Mouse (Mus musculus) forebrain, embryonic 10.5 days (tissue): ENCODE measurements around the gene Cd84. TPM values are rescaled to one million over a fixed set of nuclear protein-coding genes. Genes with fewer than 3 reads are reported as not detected.

Source experiments
- DNase-seq: peaks from one replicate; pipeline ENCODE4 v3.0.0-alpha.2; 2017; ENCODE audit warnings: low spot score; ENCODE audit errors: extremely low spot score
- H3K27ac ChIP-seq: fragments of 300-500 bp; sonication (generic); 2 replicates; pipeline ENCODE4 v1.5.1; 2016; ENCODE audit warnings: mild to moderate bottlenecking
- H3K27me3 ChIP-seq: fragments of 300-500 bp; sonication (generic); 2 replicates; pipeline ENCODE4 v1.6.1; 2016; ENCODE audit warnings: mild to moderate bottlenecking; ENCODE audit not compliant: poor library complexity, severe bottlenecking
- H3K36me3 ChIP-seq: fragments of 300-500 bp; sonication (generic); replicated peaks from 2 replicates; pipeline ENCODE4 v1.6.1; 2016; ENCODE audit warnings: mild to moderate bottlenecking, moderate library complexity
- H3K4me1 ChIP-seq: fragments of 300-500 bp; sonication (generic); 2 replicates; pipeline ENCODE4 v1.6.1; 2016
- H3K4me3 ChIP-seq: fragments of 300-500 bp; sonication (generic); 2 replicates; pipeline ENCODE4 v1.5.1; 2016; ENCODE audit warnings: mild to moderate bottlenecking, moderate library complexity
- H3K9me3 ChIP-seq: fragments of 300-500 bp; sonication (generic); 2 replicates; pipeline ENCODE4 v1.6.1; 2016; ENCODE audit warnings: mild to moderate bottlenecking, moderate library complexity
- WGBS: fragments of 180-500 bp; shearing (Covaris S2); methylation state at CpG from one replicate; pipeline ENCODE4 v1.1.7; 2016; 5-methylcytosine and 5-hydroxymethylcytosine counted together
- polyA plus RNA-seq: library from polyadenylated mRNA; unstranded; fragments of >200 nt; fragmentation: Nextera tagmentation; extraction: Ambion mirVana; gene quantifications from 2 replicates; pipeline ENCODE4 v1.2.1, GENCODE M21; 2016

Cd84 gene
- polyA plus RNA-seq, 1 experiment from 2014 or later = 0.46 TPM

GRCm38 (mm10) chr1:171919901-171920510 lies 80.5 kb downstream of the Cd84 start:
- no peaks in the 10 kb centered on the region for H3K4me1 ChIP-seq
- no peaks in the 10 kb centered on the region for H3K27me3 ChIP-seq
- 86% methylated on average over 6 of the region's 6 CpGs for WGBS
- no peak overlapping the region for H3K4me3 ChIP-seq
- H3K27ac ChIP-seq = no peak overlapping the region
- DNase-seq = no peak
- no peaks in the 10 kb centered on the region for H3K9me3 ChIP-seq
- no peaks in the 10 kb centered on the region for H3K36me3 ChIP-seq

GRCm38 (mm10) chr1:171920989-171921621 lies 81.6 kb downstream of the Cd84 start:
- WGBS = 92% methylated on average over 9 of the region's 9 CpGs
- H3K9me3 ChIP-seq = no peaks in the 10 kb centered on the region

DNA sequence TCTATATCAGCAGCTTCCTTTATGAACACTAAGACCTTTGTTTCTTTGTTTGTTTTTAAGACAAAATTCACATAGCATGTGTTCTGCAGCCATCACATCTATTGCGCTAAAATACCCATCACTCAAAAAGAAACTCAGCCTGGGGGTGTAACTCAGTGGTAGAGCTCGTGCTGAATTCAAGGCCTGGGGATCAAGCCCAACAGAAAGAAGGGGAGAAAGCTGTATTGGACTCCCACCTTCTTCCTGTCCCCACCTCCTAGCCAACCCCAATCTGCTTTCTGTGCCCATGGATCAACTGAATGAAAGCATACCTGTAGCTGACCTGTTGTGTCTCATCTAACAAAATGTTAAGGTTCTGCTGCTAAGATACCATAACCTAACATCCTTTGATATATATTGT lies 82.1 kb downstream of the Cd84 start:
- Histone ChIP-seq H3K27me3 (no peaks in the 10 kb centered on the region), H3K27ac (no peak overlapping the region), H3K9me3 (no peaks in the 10 kb centered on the region), H3K4me3 (no peak overlapping the region), H3K36me3 (no peaks in the 10 kb centered on the region), H3K4me1 (no peaks in the 10 kb centered on the region)
- no peak for DNase-seq
- WGBS = 85% methylated on average over 2 of the region's 2 CpGs

More at GRCm38 (mm10) chr1:171920989-171921621, 81.6 kb downstream of the Cd84 start:
- Histone ChIP-seq H3K27me3 (no peaks in the 10 kb centered on the region), H3K4me1 (no peaks in the 10 kb centered on the region), H3K4me3 (no peak overlapping the region), H3K27ac (no peak overlapping the region), H3K36me3 (no peaks in the 10 kb centered on the region)
- DNase-seq = no peak

GRCm38 (mm10) chr1:171922844-171923243 lies 83.3 kb downstream of the Cd84 start:
- Histone ChIP-seq H3K9me3 (no peaks in the 10 kb centered on the region), H3K4me1 (no peaks in the 10 kb centered on the region), H3K27me3 (no peaks in the 10 kb centered on the region), H3K4me3 (no peak overlapping the region), H3K27ac (no peak overlapping the region), H3K36me3 (no peaks in the 10 kb centered on the region)
- 95% methylated on average over 5 of the region's 5 CpGs for WGBS
- DNase-seq = no peak

DNA sequence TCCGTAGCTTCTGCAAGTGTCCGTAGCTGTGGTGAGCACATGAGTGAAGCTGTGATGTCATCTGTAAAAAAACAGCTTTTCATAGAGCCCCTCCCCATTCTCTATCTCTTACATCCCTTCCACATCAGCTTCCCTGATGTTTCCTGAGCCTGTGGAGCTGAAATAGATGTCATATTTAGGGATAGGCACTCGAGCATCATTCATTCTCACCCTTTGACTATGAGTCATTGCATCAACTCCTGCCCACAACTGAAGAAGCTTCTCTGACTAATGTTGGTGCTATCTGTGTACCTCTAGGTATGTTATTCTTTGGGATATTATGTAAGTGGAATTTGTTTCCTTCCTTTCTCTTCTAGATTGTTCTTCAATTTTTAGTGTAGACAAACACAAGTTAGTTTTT lies 85.4 kb downstream of the Cd84 start:
- Histone ChIP-seq H3K27me3 (no peaks in the 10 kb centered on the region), H3K27ac (no peak overlapping the region), H3K4me3 (no peak overlapping the region), H3K4me1 (no peaks in the 10 kb centered on the region), H3K36me3 (no peaks in the 10 kb centered on the region), H3K9me3 (no peaks in the 10 kb centered on the region)
- DNase-seq = no peak
- WGBS = 79% methylated on average over 3 of the region's 3 CpGs

DNA sequence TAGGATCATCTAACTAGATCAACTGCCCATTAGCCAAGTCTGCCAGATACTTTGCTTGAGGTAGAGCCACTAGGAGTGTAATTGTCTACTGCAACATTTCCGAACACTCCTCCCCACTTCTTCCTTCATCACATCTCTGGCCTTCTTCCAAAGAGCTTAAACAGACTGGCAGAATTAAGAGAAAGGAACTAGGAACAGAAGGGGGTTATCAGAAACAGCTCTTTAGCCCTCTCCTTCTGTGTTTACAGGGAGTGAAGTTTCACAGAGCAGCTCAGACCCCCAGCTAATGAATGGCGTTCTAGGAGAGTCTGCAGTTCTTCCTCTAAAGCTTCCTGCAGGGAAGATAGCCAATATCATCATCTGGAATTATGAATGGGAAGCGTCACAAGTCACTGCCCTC lies 94.4 kb downstream of the Cd84 start:
- no peak overlapping the region for H3K4me3 ChIP-seq
- WGBS = 82% methylated on average over 3 of the region's 3 CpGs
- no peaks in the 10 kb centered on the region for H3K27me3 ChIP-seq
- H3K27ac ChIP-seq = no peak overlapping the region
- DNase-seq = no peak
- no peaks in the 10 kb centered on the region; the same call in 1 of the 2 replicates for H3K9me3 ChIP-seq
- H3K36me3 ChIP-seq = no peaks in the 10 kb centered on the region
- no peaks in the 10 kb centered on the region for H3K4me1 ChIP-seq

DNA sequence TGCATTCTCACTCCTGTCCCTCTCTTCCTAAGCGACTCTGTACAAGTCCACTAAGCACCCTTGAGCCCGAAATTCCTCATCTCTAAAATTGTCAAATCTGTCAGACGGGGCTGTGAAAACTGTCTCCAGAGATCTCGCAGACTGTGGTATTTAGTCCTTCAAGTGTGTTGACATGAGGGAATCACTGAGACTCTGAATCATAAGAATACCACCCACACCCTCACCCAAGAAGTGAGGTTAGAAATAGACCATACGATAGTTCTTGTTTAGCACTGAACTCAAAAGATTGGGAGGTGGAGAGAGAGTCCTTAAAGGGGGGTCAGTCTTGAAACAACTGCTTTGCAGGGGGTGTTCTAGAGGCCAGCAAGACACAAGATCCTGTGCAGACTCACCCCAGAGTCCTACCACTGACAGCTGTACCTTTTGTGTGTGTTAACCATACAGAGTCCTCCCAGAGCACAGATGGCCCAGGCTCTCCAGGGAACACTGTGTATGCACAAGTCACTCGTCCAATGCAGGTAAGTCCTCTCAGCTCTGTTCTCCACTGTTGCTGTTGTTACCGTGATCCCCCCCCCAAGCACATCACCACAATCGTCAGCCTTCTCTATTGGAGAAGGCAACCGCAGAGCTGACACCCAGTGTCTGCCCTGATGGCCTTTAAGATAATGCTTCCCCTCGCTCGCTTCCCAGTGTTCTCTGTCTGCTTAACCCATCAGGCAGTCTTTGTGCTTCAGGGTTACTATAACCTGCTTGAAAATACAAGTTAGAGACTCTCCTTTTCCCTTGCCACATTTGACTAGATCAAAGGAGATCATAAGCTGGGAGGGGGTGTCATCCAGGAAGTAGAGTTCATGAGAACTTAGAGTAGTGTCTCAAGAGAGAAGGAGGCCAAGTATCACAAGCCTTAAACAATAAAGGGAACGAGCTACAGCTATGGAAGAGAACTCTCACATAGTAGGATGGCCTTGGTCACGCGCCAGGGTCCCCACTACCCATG lies 99.8 kb downstream of the Cd84 start:
- Histone ChIP-seq H3K36me3 (no peaks in the 10 kb centered on the region), H3K4me3 (no peak overlapping the region), H3K27me3 (no peaks in the 10 kb centered on the region), H3K27ac (no peak overlapping the region), H3K4me1 (no peaks in the 10 kb centered on the region), H3K9me3 (no peaks in the 10 kb centered on the region; the same call in 1 of the 2 replicates)
- no peak for DNase-seq
- 89% methylated on average over 14 of the region's 14 CpGs for WGBS

Other genes with a start within 250 kb of the Cd84 start
- gene Ly9, start 232.3 kb upstream of the Cd84 start, polyA plus RNA-seq = not detected in 2 replicates
- gene Slamf7, start 186.7 kb upstream of the Cd84 start, polyA plus RNA-seq = not detected in 2 replicates
- gene Cd48, start 157.7 kb upstream of the Cd84 start, polyA plus RNA-seq = 0.31 TPM in 1 of 2 replicates, not detected in the other
- gene Slamf1, start 72.6 kb upstream of the Cd84 start, polyA plus RNA-seq = 0.18 and 0.19 TPM in 2 replicates
- gene Gm10521, start 56.0 kb downstream of the Cd84 start, polyA plus RNA-seq = not detected in 2 replicates
- gene Slamf6, start 77.8 kb downstream of the Cd84 start, polyA plus RNA-seq = 0.11 and 0.15 TPM in 2 replicates
- 40.6 and 41.7 TPM in 2 replicates for gene Vangl2, start 188.7 kb downstream of the Cd84 start, polyA plus RNA-seq
- 1.6 and 2.7 TPM in 2 replicates for gene Nhlh1, start 217.9 kb downstream of the Cd84 start, polyA plus RNA-seq
- 176 TPM in 2 replicates for gene Copa, start 242.8 kb downstream of the Cd84 start, polyA plus RNA-seq
- 91.6 and 95.3 TPM in 2 replicates for gene Ncstn, start 243.1 kb downstream of the Cd84 start, polyA plus RNA-seq